Mouse (Mus musculus) lung, postnatal 0 days (tissue): ENCODE data around the gene Tubb4a.

Source experiments
- CTCF ChIP-seq: IDR thresholded peaks from 2 replicates; pipeline ENCODE4 v1.5.1; 2016; ENCODE audit warnings: antibody characterized with exemption, mild to moderate bottlenecking
- EP300 ChIP-seq: IDR thresholded peaks from 2 replicates; pipeline ENCODE4 v1.6.1; 2016; ENCODE audit warnings: antibody characterized with exemption, mild to moderate bottlenecking, control low read depth

GRCm38 (mm10) chr17:57096623-57096920, 9.0 kb upstream of the Tubb4a start:
- peak; percentile 95 for TF ChIP-seq CTCF
- TF ChIP-seq EP300: no peak
